Mouse (Mus musculus) stomach, postnatal 0 days (tissue): ENCODE results near the gene Adora1. TPM values are rescaled to one million over a fixed set of nuclear protein-coding genes. Genes with fewer than 3 reads are reported as not detected.

Experiments
- ATAC-seq: fragments of 200-750 bp; cut with Nextera tagmentation; 2 replicates; pipeline ENCODE4 v1.8.0; 2017; ENCODE audit not compliant: low FRiP score, low TSS enrichment
- DNase-seq: peaks from one replicate; pipeline ENCODE4 v3.0.0-alpha.2; 2016; ENCODE audit warnings: low spot score
- H3K27ac ChIP-seq: fragments of 300-500 bp; sonication (generic); replicated peaks from 2 replicates; pipeline ENCODE4 v1.5.1; 2014; ENCODE audit warnings: mild to moderate bottlenecking, control low read depth
- H3K27me3 ChIP-seq: fragments of 300-500 bp; sonication (generic); 2 replicates; pipeline ENCODE4 v1.6.1; 2014; ENCODE audit warnings: low read length; ENCODE audit not compliant: control insufficient read depth, insufficient read depth
- H3K36me3 ChIP-seq: fragments of 300-500 bp; sonication (generic); 2 replicates; pipeline ENCODE4 v1.6.1; 2014; ENCODE audit warnings: low read length, mixed read lengths; ENCODE audit not compliant: control insufficient read depth, insufficient read depth
- H3K4me1 ChIP-seq: fragments of 300-500 bp; sonication (generic); replicated peaks from 2 replicates; pipeline ENCODE4 v1.6.1; 2014; ENCODE audit warnings: antibody characterized with exemption; ENCODE audit not compliant: control insufficient read depth, insufficient read depth
- H3K4me2 ChIP-seq: fragments of 300-500 bp; sonication (generic); replicated peaks from 2 replicates; pipeline ENCODE4 v1.6.1; 2014; ENCODE audit warnings: low read depth, mild to moderate bottlenecking, control low read depth, moderate library complexity
- H3K4me3 ChIP-seq: fragments of 300-500 bp; sonication (generic); 2 replicates; pipeline ENCODE4 v1.5.1; 2014; ENCODE audit warnings: low read depth, low read length, control low read depth
- H3K9ac ChIP-seq: fragments of 300-500 bp; sonication (generic); 2 replicates; pipeline ENCODE4 v1.6.1; 2014; ENCODE audit warnings: mild to moderate bottlenecking, low read length, control low read depth, mixed read lengths
- H3K9me3 ChIP-seq: fragments of 300-500 bp; sonication (generic); 2 replicates; pipeline ENCODE4 v1.6.1; 2016; ENCODE audit warnings: low read length; ENCODE audit not compliant: control insufficient read depth
- CTCF ChIP-seq: IDR thresholded peaks from 2 replicates; pipeline ENCODE4 v1.5.1; 2016; ENCODE audit warnings: antibody characterized with exemption, low read depth, mild to moderate bottlenecking, moderate library complexity
- EP300 ChIP-seq: optimal IDR thresholded peaks from 2 replicates; pipeline ENCODE3; 2016; ENCODE audit warnings: antibody characterized with exemption
- WGBS: fragments of 180-500 bp; shearing (Covaris S2); extraction: QIAGEN DNeasy Blood & Tissue Kit; methylation state at CpG from one replicate; pipeline ENCODE4 v1.1.7; 2014; 5-methylcytosine and 5-hydroxymethylcytosine counted together
- polyA plus RNA-seq: library from polyadenylated mRNA; unstranded; fragments of >200 nt; fragmentation: Nextera tagmentation; extraction: Ambion mirVana; gene quantifications from 2 replicates; pipeline ENCODE4 v1.2.1, GENCODE M21; 2015

The Adora1 gene
- polyA plus RNA-seq, 1 experiment from 2014 or later, result 11.2 TPM

DNA sequence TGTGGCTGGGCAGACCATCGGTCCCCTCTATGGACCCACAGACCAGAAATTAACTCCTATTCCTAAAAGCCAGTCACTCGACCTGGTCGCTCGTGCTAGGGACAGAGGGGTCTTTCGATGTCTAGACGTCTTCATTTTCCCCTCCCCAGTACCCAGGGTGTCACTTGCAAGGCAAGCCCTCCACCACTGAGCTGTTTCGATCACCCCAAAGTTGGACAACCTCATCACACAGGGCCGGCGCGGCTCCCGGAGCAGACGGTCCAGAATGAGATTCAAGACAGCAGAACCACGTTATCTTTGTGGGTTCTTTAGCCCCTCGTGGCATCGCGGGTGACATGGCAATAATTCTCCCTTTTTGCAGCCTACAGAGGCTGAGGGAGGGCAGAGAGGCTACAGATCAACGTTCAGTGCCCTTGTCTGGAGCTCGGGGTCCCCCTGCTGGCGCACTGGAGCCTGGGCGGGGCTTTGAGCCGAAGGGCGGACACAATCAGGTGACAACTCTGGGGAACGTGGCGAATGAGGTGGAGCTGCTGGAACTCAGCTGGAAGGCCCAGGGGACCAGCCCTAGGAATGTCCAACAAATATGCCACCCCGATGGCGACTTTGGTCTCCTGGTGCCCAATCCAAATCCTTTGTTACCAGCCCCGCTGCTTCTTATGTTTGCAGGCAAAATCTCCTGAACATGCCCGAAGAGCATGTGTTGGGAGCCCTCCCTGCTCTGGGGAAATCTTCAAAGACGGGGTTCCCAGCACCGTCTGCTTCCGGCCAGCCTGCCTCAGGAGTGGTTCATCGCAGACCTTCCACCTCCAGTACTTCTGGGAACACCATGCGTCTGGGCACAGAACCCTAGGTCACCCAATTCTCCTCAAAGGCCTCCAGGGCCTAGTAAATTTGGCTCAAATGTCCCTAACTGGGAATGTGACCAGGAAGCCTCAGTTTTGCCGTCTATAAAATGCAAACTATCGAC, 9.0 kb upstream of the Adora1 start:
- H3K27me3 ChIP-seq, result no peaks in the 10 kb centered on the region
- H3K4me3 ChIP-seq, result no peak overlapping the region
- 21% methylated on average over 35 of the region's 35 CpGs for WGBS
- H3K36me3 ChIP-seq, result no peaks in the 10 kb centered on the region
- DNase-seq (peak; percentile 97), ATAC-seq (peak; percentile 88)
- no peaks in the 10 kb centered on the region for H3K4me1 ChIP-seq
- TF ChIP-seq CTCF (peak; percentile 98), EP300 (no peak)
- peak overlapping the region; percentile 21; the same call in 1 of the 2 replicates for H3K4me2 ChIP-seq
- H3K9me3 ChIP-seq, result no peaks in the 10 kb centered on the region
- H3K27ac ChIP-seq, result peak overlapping the region; percentile 69
- no peak overlapping the region for H3K9ac ChIP-seq

DNA sequence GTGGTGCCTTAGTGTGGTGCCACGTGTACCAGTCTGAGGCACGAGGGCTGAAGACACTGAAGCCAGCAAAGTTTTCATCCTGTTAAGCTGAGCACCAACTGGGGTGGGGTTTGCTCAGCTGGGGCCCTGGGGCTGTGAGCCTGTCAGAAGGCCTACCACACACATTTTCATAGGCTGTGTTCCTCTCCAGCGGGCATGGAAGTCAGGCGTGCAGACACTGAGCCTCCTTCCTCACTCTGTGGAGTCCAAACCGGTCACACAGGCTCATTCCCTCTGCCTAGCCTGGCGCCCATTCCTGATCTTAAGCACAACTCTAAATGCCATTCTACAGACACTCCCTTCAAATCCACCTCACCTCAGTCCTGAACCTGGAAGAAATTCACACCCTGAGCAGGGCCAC, 8.3 kb upstream of the Adora1 start:
- no peak overlapping the region for H3K9ac ChIP-seq
- peak overlapping the region; percentile 30; the same call in 1 of the 2 replicates for H3K27ac ChIP-seq
- no peak overlapping the region for H3K4me2 ChIP-seq
- WGBS, result 55% methylated on average over 6 of the region's 6 CpGs
- no peaks in the 10 kb centered on the region for H3K27me3 ChIP-seq
- H3K36me3 ChIP-seq, result no peaks in the 10 kb centered on the region
- DNase-seq (peak; percentile 48), ATAC-seq (peak; percentile 25; the same call in 1 of the 2 replicates)
- no peaks in the 10 kb centered on the region for H3K4me1 ChIP-seq
- no peaks in the 10 kb centered on the region for H3K9me3 ChIP-seq
- no peak overlapping the region for H3K4me3 ChIP-seq
- TF ChIP-seq EP300, result no peak
- no peak for TF ChIP-seq CTCF

DNA sequence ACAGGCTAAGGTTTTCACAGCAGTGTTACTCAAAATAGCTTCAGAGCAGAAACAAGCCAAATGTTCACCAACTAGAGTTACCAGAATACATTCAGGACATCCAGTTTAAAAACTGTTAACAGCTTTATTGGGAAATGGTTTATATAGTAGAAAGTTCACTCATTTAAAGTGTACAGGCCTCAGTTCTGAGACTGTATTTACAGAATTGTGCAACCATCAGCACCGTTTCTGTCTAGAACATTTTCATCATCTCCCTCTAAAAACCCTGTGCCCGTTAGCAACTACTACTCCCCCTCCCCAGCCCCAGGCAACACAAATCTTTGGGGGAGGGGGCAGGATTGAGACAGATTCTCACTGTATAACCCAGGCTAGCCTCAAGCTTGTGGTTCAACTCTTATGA, 7.1 kb upstream of the Adora1 start:
- Histone ChIP-seq H3K36me3 (no peaks in the 10 kb centered on the region), H3K4me1 (no peaks in the 10 kb centered on the region), H3K4me3 (no peak overlapping the region), H3K9me3 (no peaks in the 10 kb centered on the region), H3K4me2 (no peak overlapping the region), H3K9ac (no peak overlapping the region), H3K27ac (no peak overlapping the region), H3K27me3 (no peaks in the 10 kb centered on the region)
- WGBS, result 52% methylated on average over 2 of the region's 2 CpGs
- no peak for ATAC-seq
- TF ChIP-seq CTCF (no peak), EP300 (no peak)
- DNase-seq, result no peak

DNA sequence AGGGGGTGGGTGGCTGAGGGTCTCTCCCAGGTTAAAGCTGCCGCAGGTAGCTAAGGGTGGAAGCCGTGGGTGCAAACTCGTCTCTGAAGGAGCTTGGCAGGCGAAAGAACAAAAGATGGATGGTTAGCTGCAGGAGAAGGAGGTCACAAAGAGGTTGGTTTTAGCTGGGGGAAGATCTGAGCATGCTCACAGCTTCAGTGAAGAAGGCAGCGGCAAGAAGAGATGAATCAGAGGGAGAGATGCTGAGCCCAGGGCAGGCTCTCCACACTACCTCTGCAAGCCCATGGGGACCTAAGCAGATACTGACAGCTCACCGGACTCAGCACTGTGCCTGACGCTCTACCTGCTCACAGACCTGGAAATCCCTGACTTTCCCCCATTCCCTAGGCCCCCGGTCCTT, 6.1 kb upstream of the Adora1 start:
- Histone ChIP-seq H3K9me3 (no peaks in the 10 kb centered on the region), H3K4me3 (no peak overlapping the region), H3K36me3 (no peaks in the 10 kb centered on the region), H3K27me3 (no peaks in the 10 kb centered on the region), H3K9ac (no peak overlapping the region), H3K27ac (no peak overlapping the region), H3K4me1 (no peaks in the 10 kb centered on the region), H3K4me2 (no peak overlapping the region)
- ATAC-seq (no peak), DNase-seq (no peak)
- TF ChIP-seq EP300 (no peak), CTCF (no peak)
- WGBS, result 62% methylated on average over 8 of the region's 8 CpGs

DNA sequence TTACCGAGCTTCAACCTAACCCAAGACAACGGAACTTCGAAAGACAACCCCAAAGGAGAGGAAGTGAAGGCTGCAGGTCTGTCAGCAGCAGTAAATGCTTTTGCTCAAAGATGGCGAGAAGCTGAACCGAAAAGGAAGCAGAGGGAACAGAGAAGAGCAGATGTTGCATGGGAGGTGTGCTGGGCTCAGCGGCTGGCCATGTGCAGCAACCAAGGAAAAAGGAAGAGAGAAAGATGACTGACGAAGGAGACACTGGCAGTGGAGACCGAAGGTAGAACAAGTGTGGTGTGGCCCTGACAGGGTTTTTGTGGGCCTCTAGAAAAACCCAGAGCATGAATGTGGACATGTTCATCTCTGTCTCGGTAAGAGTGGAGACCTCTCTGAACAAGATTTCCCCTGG, 5.5 kb upstream of the Adora1 start:
- TF ChIP-seq CTCF (no peak), EP300 (no peak)
- DNase-seq, result no peak

DNA sequence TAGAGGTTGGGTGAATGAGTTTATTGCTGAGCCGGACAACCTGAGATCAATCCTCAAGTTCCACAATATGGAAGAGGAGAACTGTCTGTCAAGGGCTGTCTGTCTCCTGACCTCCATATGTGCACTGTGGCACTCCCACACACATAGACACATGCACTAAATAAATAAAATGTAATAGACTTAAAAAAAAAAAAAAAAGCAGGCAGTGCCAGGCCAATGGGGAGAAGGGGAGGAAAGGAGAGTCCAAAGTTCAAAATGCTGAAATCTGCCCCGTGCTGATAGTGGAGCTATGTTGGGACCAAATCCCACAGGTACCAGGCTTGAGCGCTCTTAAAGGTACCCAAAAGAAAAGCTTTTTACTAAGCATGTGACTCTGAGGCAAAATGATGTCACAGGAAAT, 2.2 kb upstream of the Adora1 start:
- no peaks in the 10 kb centered on the region for H3K9me3 ChIP-seq
- TF ChIP-seq EP300, result no peak
- no peak for TF ChIP-seq CTCF
- H3K36me3 ChIP-seq, result no peaks in the 10 kb centered on the region
- peaks cover 5% of the 10 kb centered on the region for H3K4me1 ChIP-seq
- peak; percentile 53 for DNase-seq
- no peak overlapping the region for H3K4me3 ChIP-seq
- no peaks in the 10 kb centered on the region for H3K27me3 ChIP-seq
- WGBS, result 68% methylated on average over 3 of the region's 3 CpGs
- peak; percentile 19; the same call in 1 of the 2 replicates for ATAC-seq
- no peak overlapping the region for H3K4me2 ChIP-seq
- peak overlapping the region; percentile 5; the same call in 1 of the 2 replicates for H3K27ac ChIP-seq
- H3K9ac ChIP-seq, result no peak overlapping the region

More for the DNA sequence above, 5.5 kb upstream of the Adora1 start:
- 80% methylated on average over 9 of the region's 9 CpGs for WGBS
- H3K4me3 ChIP-seq, result no peak overlapping the region
- no peak overlapping the region for H3K9ac ChIP-seq
- no peak overlapping the region for H3K27ac ChIP-seq
- H3K36me3 ChIP-seq, result no peaks in the 10 kb centered on the region
- no peak for ATAC-seq
- no peaks in the 10 kb centered on the region for H3K4me1 ChIP-seq
- H3K27me3 ChIP-seq, result no peaks in the 10 kb centered on the region
- no peaks in the 10 kb centered on the region for H3K9me3 ChIP-seq
- H3K4me2 ChIP-seq, result no peak overlapping the region
